11 mouse cellular contexts compared by ENCODE assay signal in the genomic region with DNA sequence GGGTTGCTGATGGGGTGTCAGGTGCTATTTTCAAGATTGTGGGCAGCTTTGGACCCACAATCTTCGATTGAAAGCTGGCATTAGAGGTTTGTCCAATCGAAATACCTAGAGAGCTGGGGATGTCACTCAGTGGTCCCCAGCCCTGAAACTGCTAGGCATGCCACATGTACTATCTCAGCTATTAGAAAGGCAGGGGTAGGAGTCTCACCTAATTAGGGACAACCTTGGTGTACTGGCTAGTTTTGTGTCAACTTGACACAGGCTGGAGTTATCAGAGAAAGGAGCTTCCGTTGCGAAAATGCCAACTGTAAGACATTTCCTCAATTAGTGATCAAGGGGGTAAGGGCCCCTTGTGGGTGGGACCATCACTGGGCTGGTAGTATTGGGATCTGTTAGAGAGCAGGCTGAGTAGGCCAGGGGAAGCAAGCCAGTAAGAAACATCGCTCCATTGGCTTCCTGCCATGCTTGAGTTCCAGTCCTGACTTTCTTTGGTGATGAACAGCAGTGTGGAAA. TPM values are rescaled to one million over a fixed set of nuclear protein-coding genes. Genes with fewer than 3 reads are reported as not detected.
A peak's percentile ranks its signal among the peaks of the same experiment; 100 is the strongest.
DNase-seq lines count a peak whose midpoint lies in the region; ATAC-seq and TF ChIP-seq lines count a peak whose summit lies in the region.
"Had no signal": no experiment of that assay in that cellular context is flagged by ENCODE, and none has a peak within 500 bp of the region (broad histone marks: within the 10 kb centered on the region; RNA-seq: fewer than 3 reads in every experiment).

No protein-coding gene starts in this region.

- DNase-seq in lung, embryonic 14.5 days = peak; percentile 65
- no peak for DNase-seq in lung, postnatal 0 days (ENCODE audit: low spot score)
- no peak for DNase-seq in hindbrain, embryonic 14.5 days (ENCODE audit: low spot score)
- no peak for DNase-seq in right cerebral cortex, adult 18-20 months
- DNase-seq: adrenal gland, postnatal 25 days; gastrocnemius, postnatal 25 days; kidney, adult 2 months had no signal

- no peak for TF ChIP-seq CTCF in lung, embryonic 14.5 days (IDR thresholded peaks at IDR 0.05; ENCODE audit: low read depth)
- no peak for TF ChIP-seq CTCF in lung, postnatal 0 days (IDR thresholded peaks at IDR 0.05)

- H3K27me3 ChIP-seq in forebrain, embryonic 13.5 days = no peaks in the 10 kb centered on the region
- no peaks in the 10 kb centered on the region for H3K27me3 ChIP-seq in forebrain, embryonic 16.5 days (replicated peaks; ENCODE audit: control insufficient read depth, insufficient read depth, low read length)
- H3K27me3 ChIP-seq in lung, embryonic 14.5 days (ENCODE audit: insufficient read depth, low read length) = no peaks in the 10 kb centered on the region
- H3K27me3 ChIP-seq in lung, postnatal 0 days (replicated peaks; ENCODE audit: insufficient read depth, low read length) = no peaks in the 10 kb centered on the region
- H3K27me3 ChIP-seq in hindbrain, embryonic 14.5 days (ENCODE audit: control insufficient read depth, insufficient read depth, low read length) = no peaks in the 10 kb centered on the region
- no peaks in the 10 kb centered on the region for H3K27me3 ChIP-seq in neural tube, embryonic 13.5 days

- no peak for ATAC-seq in forebrain, embryonic 13.5 days
- ATAC-seq in forebrain, embryonic 16.5 days = no peak
- no peak for ATAC-seq in lung, embryonic 14.5 days (ENCODE audit: insufficient read depth)
- ATAC-seq in lung, postnatal 0 days = no peak
- ATAC-seq in hindbrain, embryonic 14.5 days (ENCODE audit: low FRiP score) = no peak
- no peak for ATAC-seq in neural tube, embryonic 13.5 days (ENCODE audit: low read depth)
- no peak for ATAC-seq in activated CD4-positive, CD25-positive, alpha-beta regulatory T cell, adult 4 months

- 24% methylated on average over 5 of the region's 5 CpGs for WGBS in forebrain, embryonic 13.5 days
- 19% methylated on average over 5 of the region's 5 CpGs for WGBS in forebrain, embryonic 16.5 days
- WGBS in lung, embryonic 14.5 days = 12% methylated on average over 5 of the region's 5 CpGs
- WGBS in lung, postnatal 0 days = 20% methylated on average over 5 of the region's 5 CpGs
- 30% methylated on average over 5 of the region's 5 CpGs for WGBS in hindbrain, embryonic 14.5 days
- WGBS in neural tube, embryonic 13.5 days = 20% methylated on average over 5 of the region's 5 CpGs

- no peak overlapping the region for H3K9ac ChIP-seq in forebrain, embryonic 13.5 days
- H3K9ac ChIP-seq in forebrain, embryonic 16.5 days (replicated peaks; ENCODE audit: low read depth, low read length) = no peak overlapping the region
- no peak overlapping the region for H3K9ac ChIP-seq in lung, embryonic 14.5 days
- H3K9ac ChIP-seq in lung, postnatal 0 days (replicated peaks; ENCODE audit: low read depth) = no peak overlapping the region
- H3K9ac ChIP-seq in hindbrain, embryonic 14.5 days = 0 out of 2 replicates have a peak overlapping the region, but pooled peaks have one; percentile 33
- H3K9ac ChIP-seq in neural tube, embryonic 13.5 days = peak overlapping the region; percentile 100; the same call in 1 of the 2 replicates

- peaks cover 53% of the 10 kb centered on the region for H3K4me1 ChIP-seq in forebrain, embryonic 13.5 days
- H3K4me1 ChIP-seq in forebrain, embryonic 16.5 days (replicated peaks; ENCODE audit: control insufficient read depth, insufficient read depth, low read length) = peaks cover 45% of the 10 kb centered on the region
- no peaks in the 10 kb centered on the region; the same call in 1 of the 2 replicates for H3K4me1 ChIP-seq in lung, embryonic 14.5 days (ENCODE audit: insufficient read depth)
- H3K4me1 ChIP-seq in lung, postnatal 0 days (ENCODE audit: insufficient read depth, low read depth, low read length) = peaks cover 5% of the 10 kb centered on the region; the same call in 1 of the 2 replicates
- H3K4me1 ChIP-seq in hindbrain, embryonic 14.5 days (replicated peaks; ENCODE audit: control insufficient read depth, insufficient read depth, low read length) = peaks cover 31% of the 10 kb centered on the region
- H3K4me1 ChIP-seq in neural tube, embryonic 13.5 days (replicated peaks) = peaks cover 53% of the 10 kb centered on the region

- no peaks in the 10 kb centered on the region for H3K9me3 ChIP-seq in forebrain, embryonic 13.5 days (replicated peaks)
- no peaks in the 10 kb centered on the region for H3K9me3 ChIP-seq in forebrain, embryonic 16.5 days (ENCODE audit: control insufficient read depth, low read length)
- H3K9me3 ChIP-seq in lung, embryonic 14.5 days (ENCODE audit: low read depth, low read length) = no peaks in the 10 kb centered on the region
- H3K9me3 ChIP-seq in lung, postnatal 0 days (ENCODE audit: low read length) = no peaks in the 10 kb centered on the region
- H3K9me3 ChIP-seq in hindbrain, embryonic 14.5 days (ENCODE audit: control insufficient read depth, low read length) = no peaks in the 10 kb centered on the region
- no peaks in the 10 kb centered on the region for H3K9me3 ChIP-seq in neural tube, embryonic 13.5 days

- no peak for TF ChIP-seq EP300 in lung, postnatal 0 days (IDR thresholded peaks at IDR 0.05)

- H3K4me2 ChIP-seq in forebrain, embryonic 13.5 days = peak overlapping the region; percentile 92; the same call in 1 of the 2 replicates
- H3K4me2 ChIP-seq in forebrain, embryonic 16.5 days (ENCODE audit: low read length) = no peak overlapping the region
- no peak overlapping the region for H3K4me2 ChIP-seq in lung, embryonic 14.5 days
- no peak overlapping the region for H3K4me2 ChIP-seq in lung, postnatal 0 days (replicated peaks; ENCODE audit: low read depth, low read length)
- H3K4me2 ChIP-seq in hindbrain, embryonic 14.5 days (replicated peaks) = 0 out of 2 replicates have a peak overlapping the region, but pooled peaks have one; percentile 83
- H3K4me2 ChIP-seq in neural tube, embryonic 13.5 days = peak overlapping the region; percentile 93; the same call in 1 of the 2 replicates

- H3K36me3 ChIP-seq in forebrain, embryonic 13.5 days (ENCODE audit: poor library complexity, severe bottlenecking) = peaks cover 62% of the 10 kb centered on the region
- peaks cover 42% of the 10 kb centered on the region for H3K36me3 ChIP-seq in forebrain, embryonic 16.5 days (ENCODE audit: control insufficient read depth, insufficient read depth)
- peaks cover 66% of the 10 kb centered on the region for H3K36me3 ChIP-seq in lung, embryonic 14.5 days (ENCODE audit: insufficient read depth)
- peaks cover 37% of the 10 kb centered on the region for H3K36me3 ChIP-seq in lung, postnatal 0 days (ENCODE audit: insufficient read depth, low read length)
- peaks cover 73% of the 10 kb centered on the region for H3K36me3 ChIP-seq in hindbrain, embryonic 14.5 days (replicated peaks; ENCODE audit: control insufficient read depth, insufficient read depth)
- peaks cover 67% of the 10 kb centered on the region for H3K36me3 ChIP-seq in neural tube, embryonic 13.5 days

- H3K4me3 ChIP-seq in forebrain, embryonic 13.5 days = 0 out of 2 replicates have a peak overlapping the region, but pooled peaks have one; percentile 95
- no peak overlapping the region for H3K4me3 ChIP-seq in forebrain, embryonic 16.5 days (replicated peaks; ENCODE audit: low read length)
- no peak overlapping the region for H3K4me3 ChIP-seq in lung, embryonic 14.5 days (ENCODE audit: low read depth, low read length)
- no peak overlapping the region for H3K4me3 ChIP-seq in lung, postnatal 0 days (ENCODE audit: low read depth, low read length)
- H3K4me3 ChIP-seq in hindbrain, embryonic 14.5 days (replicated peaks; ENCODE audit: low read length) = 0 out of 2 replicates have a peak overlapping the region, but pooled peaks have one; percentile 84
- H3K4me3 ChIP-seq in neural tube, embryonic 13.5 days = no peak overlapping the region

- peak overlapping the region; percentile 44 for H3K27ac ChIP-seq in forebrain, embryonic 13.5 days
- no peak overlapping the region; the same call in none of the 2 replicates for H3K27ac ChIP-seq in forebrain, embryonic 16.5 days (ENCODE audit: low read length)
- H3K27ac ChIP-seq in lung, embryonic 14.5 days (ENCODE audit: low read depth) = no peak overlapping the region
- H3K27ac ChIP-seq in lung, postnatal 0 days (ENCODE audit: low read length) = no peak overlapping the region
- H3K27ac ChIP-seq in hindbrain, embryonic 14.5 days = no peak overlapping the region
- no peak overlapping the region for H3K27ac ChIP-seq in neural tube, embryonic 13.5 days (replicated peaks)

RNA-seq across cellular contexts. Expression of a gene that starts 4.8 kb away (rescaled TPM):
- 1,790 and 1,841 TPM in 2 replicates for polyA plus RNA-seq in forebrain, embryonic 13.5 days (2015; fragmentation: Nextera tagmentation; extraction: Ambion mirVana)
- 1,979 and 2,045 TPM in 2 replicates for polyA plus RNA-seq in forebrain, embryonic 16.5 days (2015; fragmentation: Nextera tagmentation; extraction: Ambion mirVana)
- 1,155 and 1,206 TPM in 2 replicates for polyA plus RNA-seq in lung, embryonic 14.5 days (2014; fragmentation: Nextera tagmentation; extraction: Ambion mirVana)
- 292 and 298 TPM in 2 replicates for polyA plus RNA-seq in lung, postnatal 0 days (2015; fragmentation: Nextera tagmentation; extraction: Ambion mirVana)
- polyA plus RNA-seq in hindbrain, embryonic 14.5 days (2014; fragmentation: Nextera tagmentation; extraction: Ambion mirVana) = 1,664 and 1,709 TPM in 2 replicates
- polyA plus RNA-seq in neural tube, embryonic 13.5 days (2015; fragmentation: Nextera tagmentation; extraction: Ambion mirVana) = 1,686 and 1,692 TPM in 2 replicates
- polyA plus RNA-seq in activated CD4-positive, CD25-positive, alpha-beta regulatory T cell, adult 4 months (2017; shearing (Covaris generic)) = 100 to 1,000 TPM; 410 to 652 TPM

RNA-seq across cellular contexts. Expression of a gene that starts 8.0 kb away (rescaled TPM):
- polyA plus RNA-seq in forebrain, embryonic 13.5 days (2015; fragmentation: Nextera tagmentation; extraction: Ambion mirVana) = 15.1 and 18.4 TPM in 2 replicates
- 10.6 and 13.2 TPM in 2 replicates for polyA plus RNA-seq in forebrain, embryonic 16.5 days (2015; fragmentation: Nextera tagmentation; extraction: Ambion mirVana)
- 19.5 and 21.6 TPM in 2 replicates for polyA plus RNA-seq in lung, embryonic 14.5 days (2014; fragmentation: Nextera tagmentation; extraction: Ambion mirVana)
- polyA plus RNA-seq in lung, postnatal 0 days (2015; fragmentation: Nextera tagmentation; extraction: Ambion mirVana) = 2.8 and 3.1 TPM in 2 replicates
- 9.2 and 10.7 TPM in 2 replicates for polyA plus RNA-seq in hindbrain, embryonic 14.5 days (2014; fragmentation: Nextera tagmentation; extraction: Ambion mirVana)
- polyA plus RNA-seq in neural tube, embryonic 13.5 days (2015; fragmentation: Nextera tagmentation; extraction: Ambion mirVana) = 7.2 and 9.6 TPM in 2 replicates
- polyA plus RNA-seq in activated CD4-positive, CD25-positive, alpha-beta regulatory T cell, adult 4 months (2017; shearing (Covaris generic)) = 1 to 10 TPM; 4.1 to 6.4 TPM

RNA-seq across cellular contexts. Expression of a gene that starts 10.3 kb away (rescaled TPM):
- 57.0 and 57.7 TPM in 2 replicates for polyA plus RNA-seq in forebrain, embryonic 13.5 days (2015; fragmentation: Nextera tagmentation; extraction: Ambion mirVana)
- 83.5 and 89.3 TPM in 2 replicates for polyA plus RNA-seq in forebrain, embryonic 16.5 days (2015; fragmentation: Nextera tagmentation; extraction: Ambion mirVana)
- 30.9 and 32.5 TPM in 2 replicates for polyA plus RNA-seq in lung, embryonic 14.5 days (2014; fragmentation: Nextera tagmentation; extraction: Ambion mirVana)
- 106 and 117 TPM in 2 replicates for polyA plus RNA-seq in lung, postnatal 0 days (2015; fragmentation: Nextera tagmentation; extraction: Ambion mirVana)
- polyA plus RNA-seq in hindbrain, embryonic 14.5 days (2014; fragmentation: Nextera tagmentation; extraction: Ambion mirVana) = 86.3 and 96.6 TPM in 2 replicates
- polyA plus RNA-seq in neural tube, embryonic 13.5 days (2015; fragmentation: Nextera tagmentation; extraction: Ambion mirVana) = 93.6 and 96.5 TPM in 2 replicates
- 10 to 100 TPM; 19.9 to 22.9 TPM for polyA plus RNA-seq in activated CD4-positive, CD25-positive, alpha-beta regulatory T cell, adult 4 months (2017; shearing (Covaris generic))

RNA-seq across cellular contexts. Expression of a gene that starts 11.8 kb away (rescaled TPM):
- 4.5 and 5.2 TPM in 2 replicates for polyA plus RNA-seq in forebrain, embryonic 13.5 days (2015; fragmentation: Nextera tagmentation; extraction: Ambion mirVana)
- polyA plus RNA-seq in forebrain, embryonic 16.5 days (2015; fragmentation: Nextera tagmentation; extraction: Ambion mirVana) = 6.4 and 9.9 TPM in 2 replicates
- polyA plus RNA-seq in lung, embryonic 14.5 days (2014; fragmentation: Nextera tagmentation; extraction: Ambion mirVana) = 5.0 and 7.1 TPM in 2 replicates
- polyA plus RNA-seq in lung, postnatal 0 days (2015; fragmentation: Nextera tagmentation; extraction: Ambion mirVana) = 205 and 234 TPM in 2 replicates
- 6.6 and 7.5 TPM in 2 replicates for polyA plus RNA-seq in hindbrain, embryonic 14.5 days (2014; fragmentation: Nextera tagmentation; extraction: Ambion mirVana)
- 11.2 and 11.6 TPM in 2 replicates for polyA plus RNA-seq in neural tube, embryonic 13.5 days (2015; fragmentation: Nextera tagmentation; extraction: Ambion mirVana)
- under 1 TPM; 0.60 TPM for polyA plus RNA-seq in activated CD4-positive, CD25-positive, alpha-beta regulatory T cell, adult 4 months (2017; shearing (Covaris generic))

RNA-seq across cellular contexts. Expression of a gene that starts 27.8 kb away (rescaled TPM):
- polyA plus RNA-seq in forebrain, embryonic 13.5 days (2015; fragmentation: Nextera tagmentation; extraction: Ambion mirVana) = 41.3 and 47.9 TPM in 2 replicates
- polyA plus RNA-seq in forebrain, embryonic 16.5 days (2015; fragmentation: Nextera tagmentation; extraction: Ambion mirVana) = 23.4 and 26.1 TPM in 2 replicates
- 69.2 and 72.0 TPM in 2 replicates for polyA plus RNA-seq in lung, embryonic 14.5 days (2014; fragmentation: Nextera tagmentation; extraction: Ambion mirVana)
- polyA plus RNA-seq in lung, postnatal 0 days (2015; fragmentation: Nextera tagmentation; extraction: Ambion mirVana) = 21.4 and 22.9 TPM in 2 replicates
- polyA plus RNA-seq in hindbrain, embryonic 14.5 days (2014; fragmentation: Nextera tagmentation; extraction: Ambion mirVana) = 18.2 and 20.3 TPM in 2 replicates
- polyA plus RNA-seq in neural tube, embryonic 13.5 days (2015; fragmentation: Nextera tagmentation; extraction: Ambion mirVana) = 28.2 and 29.0 TPM in 2 replicates
- polyA plus RNA-seq in activated CD4-positive, CD25-positive, alpha-beta regulatory T cell, adult 4 months (2017; shearing (Covaris generic)) = 10 to 100 TPM; 38.4 to 44.7 TPM

Comparison
In these comparisons a context has a peak if more than half of its experiments do, and no peak if none do; other contexts are left out.
1. H3K4me2 ChIP-seq: peak in forebrain, embryonic 13.5 days (single experiment), hindbrain, embryonic 14.5 days (single experiment) and neural tube, embryonic 13.5 days (single experiment); none in forebrain, embryonic 16.5 days (single experiment), lung, embryonic 14.5 days (single experiment) and lung, postnatal 0 days (single experiment).
2. H3K4me3 ChIP-seq: peak in forebrain, embryonic 13.5 days (single experiment) and hindbrain, embryonic 14.5 days (single experiment); none in forebrain, embryonic 16.5 days (single experiment), lung, embryonic 14.5 days (single experiment), lung, postnatal 0 days (single experiment) and neural tube, embryonic 13.5 days (single experiment).
3. H3K9ac ChIP-seq: peak in hindbrain, embryonic 14.5 days (single experiment) and neural tube, embryonic 13.5 days (single experiment); none in forebrain, embryonic 13.5 days (single experiment), forebrain, embryonic 16.5 days (single experiment), lung, embryonic 14.5 days (single experiment) and lung, postnatal 0 days (single experiment).